Mouse (Mus musculus) kidney, adult 2 months (tissue): Measurements from ENCODE around the gene Slit3.

Experiments used
- CTCF ChIP-seq: fragments of 200-500 bp; conservative IDR thresholded peaks from 2 replicates; pipeline ENCODE4 v1.5.1; 2011; ENCODE audit warnings: low read depth, mild to moderate bottlenecking, control low read depth, low read length, moderate library complexity, mixed read lengths; ENCODE audit not compliant: insufficient read depth, insufficient read length
- POLR2A ChIP-seq: fragments of 200-500 bp; IDR thresholded peaks from one replicate; pipeline ENCODE4 v1.6.1; 2011; ENCODE audit warnings: low read depth, low read length, control low read depth

DNA sequence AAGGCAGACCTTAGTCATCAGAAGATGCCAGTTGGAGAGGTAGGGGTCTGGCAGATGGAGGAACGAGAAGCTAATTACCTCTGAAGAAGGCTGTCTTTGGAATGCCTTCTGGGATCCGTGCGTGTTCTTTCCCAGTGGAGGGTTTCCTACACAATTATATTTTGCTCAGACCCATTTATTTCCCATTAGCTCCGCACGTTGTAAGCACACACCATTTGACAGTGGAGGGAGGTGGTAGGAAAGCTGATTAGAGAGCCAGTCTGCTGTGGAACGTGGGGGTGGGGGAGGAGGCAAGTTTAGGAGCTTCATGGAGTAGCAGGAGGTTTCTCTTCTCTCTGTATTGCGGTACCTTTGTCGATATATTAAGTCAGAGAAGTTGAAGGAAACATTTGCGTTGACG lies 530.3 kb downstream of the Slit3 start:
- TF ChIP-seq CTCF (no peak), POLR2A (no peak)
